Mouse (Mus musculus): ENCODE results near the gene Avpi1.
"Not testable (repeated sequence)": the region's sequence is repeated elsewhere in the genome, so short reads cannot be mapped to it uniquely, and the experiment has no call there.

Gene Avpi1

GRCm38 (mm10) chr19:42099406-42099805 lies 29.5 kb downstream of the Avpi1 start:
- DNase-seq, result no peak

GRCm38 (mm10) chr19:42090637-42091141 lies 38.2 kb downstream of the Avpi1 start:
- no peak for DNase-seq

- DNase-seq, result peak; percentile 99
Measured at GRCm38 (mm10) chr19:42089748-42090595, 38.9 kb downstream of the Avpi1 start, which contains the start of gene Pi4k2a. Gene Pi4k2a, plus strand, starts transcription at chr19:42090470.

GRCm38 (mm10) chr19:42089103-42089747 lies 39.6 kb downstream of the Avpi1 start:
- DNase-seq, result peak; percentile 69

GRCm38 (mm10) chr19:42086166-42086565 lies 42.7 kb downstream of the Avpi1 start, which contains the start of gene Morn4:
Gene Morn4, minus strand, starts transcription at chr19:42086357.
- DNase-seq, result peak; percentile 85

GRCm38 (mm10) chr19:42085690-42086089 lies 43.2 kb downstream of the Avpi1 start:
- no peak for DNase-seq

- DNase-seq, result not testable (repeated sequence)
Measured at GRCm38 (mm10) chr19:42081613-42082012, 47.2 kb downstream of the Avpi1 start.

- no peak for DNase-seq
Measured at GRCm38 (mm10) chr19:42080469-42080868, 48.4 kb downstream of the Avpi1 start.

- no peak for DNase-seq
Measured at GRCm38 (mm10) chr19:42079950-42080349, 48.9 kb downstream of the Avpi1 start.

- no peak for DNase-seq
Measured at GRCm38 (mm10) chr19:42079006-42079405, 49.9 kb downstream of the Avpi1 start.

GRCm38 (mm10) chr19:42078566-42078965 lies 50.3 kb downstream of the Avpi1 start:
- no peak for DNase-seq

- no peak for DNase-seq
Measured at GRCm38 (mm10) chr19:42075992-42076391, 52.9 kb downstream of the Avpi1 start.

- no peak for DNase-seq
Measured at GRCm38 (mm10) chr19:42075051-42075450, 53.8 kb downstream of the Avpi1 start.

Measured in liver (tissue).